Mouse (Mus musculus) brain, embryonic 14.5 days (tissue): ENCODE results near the gene Add3.

Experiments used
- CTCF ChIP-seq: fragments of 200-500 bp; IDR thresholded peaks from 2 replicates; pipeline ENCODE4 v1.5.1; 2012; ENCODE audit warnings: inconsistent platforms, mild to moderate bottlenecking, moderate library complexity, borderline replicate concordance; ENCODE audit not compliant: insufficient read depth, insufficient read length; ENCODE audit errors: extremely low read depth
- POLR2A ChIP-seq: fragments of 200-500 bp; IDR thresholded peaks from 2 replicates; pipeline ENCODE4 v1.6.1; 2012; ENCODE audit warnings: mild to moderate bottlenecking, inconsistent platforms, borderline replicate concordance; ENCODE audit not compliant: poor library complexity, insufficient read depth, insufficient read length, severe bottlenecking; ENCODE audit errors: extremely low read depth

DNA sequence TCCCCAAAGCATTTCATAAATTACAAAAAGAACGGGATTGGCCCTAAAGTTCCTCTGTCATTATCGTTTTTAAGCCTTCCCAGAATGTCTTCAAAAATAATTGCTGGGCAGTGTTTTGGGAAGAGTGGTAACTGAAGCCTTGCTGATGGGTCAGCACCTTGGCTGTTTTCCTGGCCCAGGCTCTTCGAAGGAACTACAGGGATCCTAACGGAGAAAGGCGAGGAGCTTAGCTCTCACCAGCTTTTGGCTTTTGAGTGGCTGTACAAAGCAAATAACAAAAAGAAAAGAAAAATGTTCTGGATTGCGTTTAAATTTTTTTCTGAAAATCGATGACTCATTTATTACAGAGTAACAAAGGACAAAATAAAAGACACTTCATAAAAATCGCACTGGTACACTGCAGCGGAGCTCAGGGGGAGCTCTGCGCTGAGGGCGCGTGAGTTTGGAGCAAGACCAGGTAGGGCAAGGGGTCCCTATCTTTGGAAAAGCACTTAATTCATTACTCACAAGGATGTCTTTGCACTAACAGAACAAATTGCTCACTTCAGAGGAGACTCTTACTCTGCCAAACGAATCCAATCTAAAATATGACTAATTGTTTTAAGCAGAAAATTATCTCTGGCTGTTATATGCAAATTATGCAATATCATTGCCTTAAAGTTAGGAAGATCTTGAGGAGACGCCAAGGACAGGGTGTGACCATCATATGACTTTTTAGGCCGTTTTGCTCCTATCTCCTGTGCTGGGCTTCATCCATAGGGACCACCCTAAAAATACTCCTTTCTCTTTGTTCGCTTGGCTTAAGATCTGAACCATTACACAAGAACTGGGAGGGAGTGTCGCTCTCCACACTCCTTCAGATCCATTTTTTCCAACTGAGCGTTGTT is 32.6 kb upstream of the Add3 start:
- no peak for TF ChIP-seq POLR2A
- TF ChIP-seq CTCF, result no peak
